Mouse (Mus musculus): ENCODE results near the gene Cysrt1.
"Not testable (repeated sequence)": the region's sequence is repeated elsewhere in the genome, so short reads cannot be mapped to it uniquely, and the experiment has no call there.

Gene Cysrt1

GRCm38 (mm10) chr2:25264286-25264660, 22.0 kb upstream of the Cysrt1 start:
- DNase-seq, result no peak

- DNase-seq, result no peak
Observed at GRCm38 (mm10) chr2:25263623-25264285, 21.5 kb upstream of the Cysrt1 start.

DNA sequence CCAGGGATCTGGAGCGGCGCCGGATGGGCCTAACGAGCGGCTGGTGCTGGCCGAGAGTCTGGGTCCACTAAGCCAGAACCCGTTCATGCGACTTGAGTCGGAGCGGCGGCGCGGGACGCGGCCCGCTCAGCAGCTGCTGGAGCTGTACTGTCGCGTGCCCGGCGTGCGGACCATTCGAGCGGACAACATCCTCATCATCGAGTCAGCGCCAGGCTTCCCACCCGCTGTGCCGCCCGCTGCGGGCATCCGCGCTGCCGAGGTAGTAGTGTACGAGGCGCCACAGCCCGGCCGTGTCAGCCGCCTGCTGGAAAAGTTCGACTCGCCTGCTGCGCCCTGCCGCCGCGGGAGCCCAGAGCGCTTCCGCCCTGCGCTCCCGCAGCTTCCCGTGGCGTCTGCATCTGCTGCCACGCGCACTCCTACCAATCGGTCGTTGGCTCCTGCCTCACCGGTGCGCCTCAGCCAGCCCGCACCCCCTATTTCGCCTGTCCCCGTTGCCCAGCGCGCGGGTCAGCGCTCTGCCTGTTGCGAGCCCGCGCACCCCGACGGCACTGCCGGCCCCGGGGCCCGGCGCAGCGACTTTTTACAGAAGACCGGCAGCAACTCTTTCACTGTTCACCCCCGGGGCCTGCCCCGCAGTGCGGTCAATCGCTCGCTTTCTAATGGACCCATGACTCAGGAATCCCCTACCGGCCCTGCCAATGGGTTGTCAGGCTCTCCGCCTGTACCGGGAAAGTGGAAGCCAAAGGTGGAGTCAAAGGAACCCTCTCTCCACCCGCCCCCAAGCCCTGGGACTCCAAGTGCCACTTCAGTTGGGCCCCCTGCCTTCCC, 20.8 kb upstream of the Cysrt1 start:
- peak; percentile 54 to 69 for DNase-seq

GRCm38 (mm10) chr2:25262291-25262767, 20.1 kb upstream of the Cysrt1 start, which contains the start of gene Tprn:
Gene Tprn (plus strand): TSS chr2:25262618.
- peak; percentile 93 to 96 for DNase-seq

DNA sequence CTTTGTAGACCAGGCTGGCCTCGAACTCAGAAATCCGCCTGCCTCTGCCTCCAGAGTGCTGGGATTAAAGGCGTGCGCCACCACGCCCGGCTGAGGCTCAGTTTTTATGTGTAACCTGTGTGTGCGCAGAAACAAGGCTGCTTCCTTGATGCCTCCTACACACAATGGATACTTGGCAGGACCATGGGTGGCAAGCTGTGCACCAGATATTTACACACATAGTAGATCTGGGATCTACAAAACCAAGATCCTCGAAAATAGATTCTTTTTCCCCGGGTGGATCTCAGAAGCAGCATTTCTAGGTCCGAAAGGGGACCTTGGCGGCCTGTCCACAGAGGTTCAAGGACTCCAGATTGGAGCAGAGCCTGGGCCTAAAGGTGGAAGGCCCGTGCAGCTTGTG, 19.6 kb upstream of the Cysrt1 start:
- DNase-seq, result no peak

DNA sequence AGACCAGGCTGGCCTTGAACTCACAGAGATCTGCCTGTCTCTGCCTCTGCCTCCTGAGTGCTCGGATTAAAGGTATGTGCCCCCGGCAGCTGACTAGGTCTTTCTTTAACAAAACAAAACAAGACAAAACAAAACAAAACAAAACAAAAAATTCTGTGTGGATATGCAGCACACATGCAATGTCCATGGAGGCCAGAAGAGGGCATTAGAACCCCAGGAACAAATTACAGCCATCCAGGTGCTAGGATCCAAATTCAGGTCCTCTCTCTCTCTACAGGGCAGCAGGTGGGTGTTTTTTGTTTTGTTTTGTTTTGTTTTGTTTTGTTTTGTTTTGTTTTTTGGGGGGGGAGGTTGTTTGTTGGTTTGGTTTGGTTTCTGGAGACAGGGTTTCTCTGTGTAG, 16.6 kb upstream of the Cysrt1 start:
- no peak for DNase-seq

GRCm38 (mm10) chr2:25257250-25257649, 15.0 kb upstream of the Cysrt1 start:
- DNase-seq, result not testable (repeated sequence)

- DNase-seq, result peak; percentile 61 to 65
Observed at GRCm38 (mm10) chr2:25256443-25257109, 14.3 kb upstream of the Cysrt1 start.

GRCm38 (mm10) chr2:25255284-25255779, 13.1 kb upstream of the Cysrt1 start, which contains the start of gene Tmem203:
Gene Tmem203 (plus strand): TSS chr2:25255439.
- peak; percentile 82 for DNase-seq

- peak; percentile 28 to 30 for DNase-seq
Observed at GRCm38 (mm10) chr2:25252331-25252730, 10.1 kb upstream of the Cysrt1 start.

DNA sequence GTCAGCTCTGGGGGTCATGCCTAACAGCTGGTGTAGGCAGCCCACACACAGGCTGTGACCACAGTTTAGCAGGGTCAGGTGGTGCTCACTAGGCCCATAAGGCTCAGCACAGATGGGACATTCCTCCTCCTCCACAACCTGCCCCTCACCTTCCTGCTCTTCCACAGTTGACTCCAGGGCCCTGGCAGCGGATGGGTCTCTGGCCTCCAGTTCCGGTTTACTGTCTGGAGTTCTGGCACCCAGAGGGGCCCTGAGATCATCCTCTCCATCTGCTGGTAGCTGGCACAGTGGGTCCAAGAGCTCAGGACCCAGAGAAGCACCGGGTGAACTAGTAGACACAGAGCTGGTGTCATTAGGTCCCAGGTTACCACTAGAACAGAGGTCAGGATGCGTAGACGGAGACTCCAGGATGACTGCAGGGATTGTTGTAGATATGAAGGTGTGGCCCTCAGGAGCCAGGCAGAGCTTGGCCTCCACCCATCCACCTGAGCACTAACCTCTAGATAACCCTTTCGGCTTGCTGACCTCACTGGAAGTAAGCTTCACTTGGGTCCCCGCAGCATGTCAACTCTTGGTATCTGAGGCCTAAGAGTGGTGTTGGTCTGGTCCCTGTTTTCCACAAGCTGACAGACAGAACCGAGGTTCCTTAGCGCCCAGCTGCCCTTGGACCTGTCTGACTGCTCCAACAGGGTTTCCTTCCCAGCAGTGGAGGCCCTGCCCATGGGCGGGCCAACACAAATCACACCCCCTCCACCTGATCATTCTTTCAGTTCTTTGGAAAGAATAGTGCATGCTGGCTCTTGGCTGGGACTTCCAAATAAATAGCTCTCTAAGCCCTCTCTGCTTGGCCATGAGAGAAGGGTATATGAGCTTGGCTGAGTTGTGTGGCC, 4.2 kb upstream of the Cysrt1 start, which contains the start of gene AL732309.1:
Gene AL732309.1, minus strand, starts transcription at position 681 of the 890 bp plus-strand sequence.
- no peak for DNase-seq

DNA sequence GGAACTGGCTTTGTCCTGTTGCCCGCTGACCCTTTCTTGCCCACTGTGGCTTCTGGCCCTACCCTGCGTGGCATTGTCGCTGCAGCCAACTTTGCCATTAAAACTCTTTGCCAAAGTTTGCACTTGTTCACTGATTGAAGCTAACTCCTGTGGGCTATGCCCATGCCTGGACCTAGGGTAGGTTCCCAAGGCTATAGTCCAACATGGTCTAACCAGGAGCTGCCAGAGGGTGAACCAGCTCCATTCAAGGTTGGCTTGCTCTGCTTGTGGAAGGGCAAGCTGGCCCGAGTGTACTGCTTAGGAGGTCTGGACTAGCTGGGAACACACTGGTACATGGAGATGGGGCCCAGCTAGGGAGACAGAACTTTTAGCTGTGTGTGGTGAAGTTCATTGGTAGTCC, 1.9 kb upstream of the Cysrt1 start:
- no peak for DNase-seq

DNA sequence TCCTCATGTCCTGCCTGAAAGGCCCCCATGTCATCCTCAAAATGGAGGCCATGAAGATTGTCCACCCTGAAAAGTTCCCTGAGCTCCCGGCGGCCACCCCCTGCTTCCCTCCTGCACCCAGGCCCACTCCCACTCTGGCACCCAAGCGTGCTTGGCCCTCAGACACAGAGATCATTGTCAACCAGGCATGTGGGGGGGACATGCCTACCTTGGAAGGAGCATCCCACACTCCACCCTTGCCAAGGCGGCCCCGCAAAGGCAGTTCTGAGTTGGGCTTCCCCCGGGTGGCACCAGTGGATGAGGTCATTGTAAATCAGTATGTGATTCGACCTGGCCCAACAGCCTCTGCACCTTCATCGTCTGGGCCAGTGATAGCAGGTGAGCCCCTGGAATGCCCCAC, 1.1 kb upstream of the Cysrt1 start:
- DNase-seq, result no peak

DNA sequence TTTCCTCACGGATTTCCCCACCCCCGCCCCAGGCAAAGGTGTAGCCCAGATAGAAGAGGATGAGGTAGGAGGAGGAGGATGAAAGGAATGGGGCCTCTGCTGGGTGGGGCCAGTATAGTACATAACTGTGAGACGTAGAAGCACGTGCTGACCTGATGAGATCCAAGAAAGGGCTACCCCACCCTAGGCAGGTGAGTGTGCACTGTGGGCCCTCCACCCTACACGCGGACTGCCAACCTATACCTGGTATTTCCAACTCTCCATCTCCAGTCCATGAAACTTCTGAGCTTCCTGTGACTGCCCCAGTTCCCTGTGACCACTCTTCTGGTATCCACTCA, 845 bp downstream of the Cysrt1 start:
- DNase-seq, result no peak

- peak; percentile 33 to 50 for DNase-seq
Observed at GRCm38 (mm10) chr2:25240723-25241437, 1.4 kb downstream of the Cysrt1 start.

- no peak for DNase-seq
Observed at GRCm38 (mm10) chr2:25240310-25240709, 1.9 kb downstream of the Cysrt1 start.

DNA sequence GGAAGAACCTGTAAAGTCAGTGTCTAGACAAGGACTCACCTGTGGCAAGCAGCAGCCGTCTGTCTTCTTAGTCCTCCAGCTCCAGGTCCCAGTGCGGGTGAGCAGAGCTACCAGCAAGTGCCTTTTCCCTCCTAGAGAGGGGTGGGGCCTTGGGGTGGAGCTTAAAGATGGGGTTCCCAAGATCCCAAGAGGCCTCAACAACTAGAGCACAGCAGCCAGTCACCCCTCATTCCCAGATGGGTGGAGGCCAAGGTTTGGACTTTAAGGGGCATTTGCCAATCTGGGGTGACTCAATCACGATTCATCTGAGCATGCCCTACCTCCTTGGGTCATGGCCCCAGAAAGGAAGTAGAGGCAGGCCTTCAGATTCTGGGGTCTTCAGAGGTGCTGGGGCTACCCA, 2.5 kb downstream of the Cysrt1 start:
- no peak for DNase-seq

- no peak for DNase-seq
Observed at GRCm38 (mm10) chr2:25238106-25238505, 4.1 kb downstream of the Cysrt1 start.

- no peak for DNase-seq
Observed at GRCm38 (mm10) chr2:25237522-25237921, 4.7 kb downstream of the Cysrt1 start.

- DNase-seq, result no peak
Observed at GRCm38 (mm10) chr2:25236614-25237013, 5.6 kb downstream of the Cysrt1 start, which contains the start of gene Rnf224. Gene Rnf224 (minus strand): TSS chr2:25236787.

- DNase-seq, result no peak
Observed at GRCm38 (mm10) chr2:25234551-25235220, 7.6 kb downstream of the Cysrt1 start.
